Mouse (Mus musculus) MN1 (cell line): Measurements from ENCODE around the gene Spsb4.

Experiments
- DNase-seq: peaks from one replicate; pipeline ENCODE4 v3.0.0-alpha.2; 2016; ENCODE audit warnings: low spot score

Spsb4 gene

GRCm38 (mm10) chr9:96978147-96978782 is 40.4 kb downstream of the Spsb4 start:
- DNase-seq, result no peak

DNA sequence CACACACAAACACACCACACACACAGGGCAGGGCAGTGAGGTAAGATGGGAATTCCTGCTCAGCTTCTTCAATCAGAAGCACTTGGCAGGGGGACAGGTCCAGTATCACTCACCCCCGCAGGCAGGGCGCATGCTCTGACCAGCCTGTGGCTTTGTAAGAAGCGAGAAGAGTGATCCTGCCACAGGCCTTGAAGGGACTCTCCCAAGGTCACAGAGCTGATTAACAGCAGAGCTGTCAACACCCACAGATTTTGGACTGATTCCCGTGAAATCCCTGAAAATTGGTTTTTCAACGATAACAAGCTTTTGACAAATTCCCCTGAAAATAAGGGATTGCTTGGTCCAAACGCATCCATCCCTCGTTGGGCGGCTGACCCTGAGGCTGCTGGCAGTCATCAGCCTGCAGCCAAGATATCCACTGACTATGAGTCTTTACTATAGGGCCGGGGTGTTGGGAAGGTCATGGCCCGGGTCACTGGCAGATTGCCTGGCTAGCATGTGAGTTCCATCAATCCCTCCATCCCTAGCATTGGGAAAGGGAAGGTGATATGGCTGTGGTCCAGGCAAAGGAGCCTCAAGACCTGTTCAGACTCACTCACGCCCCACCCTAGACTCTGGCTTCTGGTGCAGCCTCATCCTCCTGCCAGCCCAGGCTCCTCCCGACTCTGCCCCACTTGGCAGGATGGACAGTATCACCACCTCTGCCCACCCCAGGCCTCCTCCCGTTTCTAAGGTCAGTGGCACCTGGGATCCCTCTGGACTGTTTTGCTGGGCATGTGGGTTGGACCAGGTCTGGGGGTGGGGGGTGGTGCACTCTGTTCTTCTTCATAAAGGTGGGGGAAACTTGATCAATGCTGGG is 41.1 kb downstream of the Spsb4 start:
- peak; percentile 60 for DNase-seq

GRCm38 (mm10) chr9:96973091-96973490 is 45.6 kb downstream of the Spsb4 start:
- DNase-seq, result no peak

DNA sequence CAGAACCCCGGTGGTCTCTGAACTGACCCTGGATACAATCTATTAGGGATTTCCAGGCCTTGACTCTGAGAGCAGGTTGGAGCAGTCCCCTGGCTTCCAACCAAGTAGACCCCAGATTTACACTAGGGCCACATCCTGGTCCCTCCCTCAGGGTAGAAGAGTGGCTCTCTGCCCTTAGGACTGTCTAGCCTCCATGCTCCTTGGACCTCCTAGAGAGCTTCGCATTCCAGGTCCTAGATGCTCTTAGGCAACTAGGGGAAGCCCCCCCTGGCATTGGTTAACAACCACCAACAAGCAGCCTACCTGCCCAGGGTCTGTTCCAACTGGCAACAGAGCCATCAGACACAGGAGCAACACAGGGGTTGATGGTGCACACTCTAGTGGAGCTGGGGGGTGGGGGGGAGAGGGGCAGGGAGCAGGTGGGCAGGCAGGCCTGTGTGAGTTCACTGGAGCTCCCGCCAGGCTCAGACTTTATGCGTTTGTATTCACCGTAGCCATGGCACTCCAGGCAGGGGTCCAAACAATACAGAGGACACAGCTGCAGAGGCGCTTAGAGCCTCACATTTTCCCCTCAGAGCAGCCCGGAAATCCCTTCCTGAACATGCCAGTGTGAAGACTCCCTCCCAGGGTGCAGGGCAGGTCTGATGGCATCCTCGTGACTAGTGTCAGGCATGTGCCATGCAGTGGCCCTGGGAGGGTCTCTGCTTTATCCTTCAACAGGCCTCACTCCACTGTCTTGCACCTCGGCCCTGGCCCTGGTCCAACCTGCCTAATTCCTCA is 46.8 kb downstream of the Spsb4 start:
- peak; percentile 56 for DNase-seq

DNA sequence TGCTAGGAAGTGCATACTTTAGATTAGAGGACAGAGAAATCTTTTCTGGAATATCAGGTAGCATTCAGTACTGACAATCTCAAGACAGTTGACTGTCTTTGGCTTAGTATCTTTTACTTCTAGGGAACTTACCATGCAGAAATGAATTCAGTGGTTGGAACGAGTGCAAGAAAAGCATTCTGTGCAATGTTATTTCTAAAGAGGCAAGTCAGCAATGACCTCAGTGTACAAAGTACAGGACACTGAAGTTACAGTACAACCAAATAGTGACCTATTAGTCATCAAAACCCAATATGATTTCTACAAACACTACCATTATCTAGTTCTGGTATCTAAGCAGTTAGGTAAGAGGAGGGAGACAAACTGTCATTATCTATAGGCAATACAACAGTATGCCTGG is 51.1 kb downstream of the Spsb4 start:
- no peak for DNase-seq

- DNase-seq, result no peak
Measured at GRCm38 (mm10) chr9:96966465-96966864, 52.2 kb downstream of the Spsb4 start.

DNA sequence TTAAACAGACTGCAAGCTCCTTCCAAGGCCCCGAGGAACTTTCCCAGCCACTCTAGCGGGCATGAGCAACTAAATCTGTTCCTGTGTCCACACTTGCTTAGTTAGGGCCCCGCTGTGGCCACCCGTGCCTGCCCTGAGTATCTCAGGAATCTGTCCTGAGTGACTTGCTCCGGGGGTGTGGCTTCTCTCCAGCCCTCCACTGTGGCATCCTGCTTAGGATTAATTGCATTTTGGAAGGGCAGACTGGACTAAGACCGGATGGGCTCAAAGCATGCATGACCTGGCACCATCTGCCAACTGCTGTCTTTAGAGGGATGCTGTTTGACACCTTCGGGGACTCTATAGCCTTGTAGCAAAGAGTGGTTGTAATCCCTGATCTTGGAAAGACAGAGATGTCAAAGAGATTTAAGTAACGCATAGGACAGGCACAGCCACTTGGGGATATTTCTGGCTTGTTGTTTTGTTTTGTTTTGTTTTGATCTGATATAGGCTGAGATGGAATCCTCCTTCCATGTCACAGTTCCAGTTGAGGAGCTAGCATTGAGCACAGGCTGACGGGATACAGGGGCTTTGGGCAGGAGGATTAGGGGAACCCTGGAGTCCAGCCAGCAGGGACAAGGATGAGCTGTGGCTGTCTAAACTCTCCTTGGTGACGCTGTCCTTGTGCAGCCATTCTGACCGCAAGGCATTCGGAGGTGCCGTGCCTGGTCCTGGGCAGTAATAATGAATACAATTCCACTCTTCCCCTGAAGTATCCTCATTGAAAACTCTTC is 55.0 kb downstream of the Spsb4 start:
- DNase-seq, result peak; percentile 22

DNA sequence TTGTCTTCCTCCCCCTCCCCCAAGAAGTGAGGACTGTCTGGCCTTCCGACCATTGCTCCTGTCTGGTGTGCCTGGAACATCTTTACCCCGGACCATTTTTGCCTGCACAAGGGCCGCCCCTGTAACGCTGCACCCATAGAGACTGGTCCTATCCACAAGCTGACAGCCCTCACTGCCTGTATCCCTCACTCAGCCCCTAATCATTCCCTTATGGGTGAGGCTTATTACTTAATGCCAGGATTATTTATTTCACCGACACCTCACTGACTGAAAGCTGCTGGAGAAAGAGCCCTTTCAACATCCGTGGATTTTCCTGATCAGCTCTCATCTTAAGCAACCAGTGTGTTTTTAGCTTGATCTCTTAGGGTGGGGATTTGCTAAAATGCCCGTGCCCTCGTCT is 55.9 kb downstream of the Spsb4 start:
- DNase-seq, result no peak

GRCm38 (mm10) chr9:96961986-96962701 is 56.5 kb downstream of the Spsb4 start:
- peak; percentile 29 for DNase-seq

GRCm38 (mm10) chr9:96961006-96961405 is 57.6 kb downstream of the Spsb4 start:
- DNase-seq, result peak; percentile 41

DNA sequence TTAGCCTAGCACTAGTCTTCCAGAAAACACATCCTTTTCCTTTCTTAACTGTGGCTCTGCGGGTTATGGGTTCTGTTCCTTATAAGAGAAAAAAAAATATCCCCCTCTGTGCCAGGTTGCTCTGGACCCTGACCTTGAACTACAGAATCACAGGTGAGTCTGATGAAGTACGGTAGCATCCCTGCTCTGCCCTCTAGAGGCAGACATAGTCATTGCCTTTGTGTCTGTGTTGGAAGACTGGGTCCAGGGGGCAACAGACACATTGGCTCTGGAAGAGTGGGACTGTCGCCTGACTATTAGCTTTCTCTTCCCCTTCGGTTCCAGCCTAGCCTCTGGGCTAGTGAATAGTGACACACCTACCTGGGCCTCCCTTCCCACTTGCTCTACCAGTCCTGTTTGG is 58.4 kb downstream of the Spsb4 start:
- no peak for DNase-seq

GRCm38 (mm10) chr9:96959469-96959868 is 59.2 kb downstream of the Spsb4 start:
- no peak for DNase-seq

GRCm38 (mm10) chr9:96958009-96958615 is 60.5 kb downstream of the Spsb4 start:
- no peak for DNase-seq

- DNase-seq, result no peak
Measured at GRCm38 (mm10) chr9:96957298-96957865, 61.3 kb downstream of the Spsb4 start.

- no peak for DNase-seq
Measured at GRCm38 (mm10) chr9:96956646-96957297, 61.9 kb downstream of the Spsb4 start.

DNA sequence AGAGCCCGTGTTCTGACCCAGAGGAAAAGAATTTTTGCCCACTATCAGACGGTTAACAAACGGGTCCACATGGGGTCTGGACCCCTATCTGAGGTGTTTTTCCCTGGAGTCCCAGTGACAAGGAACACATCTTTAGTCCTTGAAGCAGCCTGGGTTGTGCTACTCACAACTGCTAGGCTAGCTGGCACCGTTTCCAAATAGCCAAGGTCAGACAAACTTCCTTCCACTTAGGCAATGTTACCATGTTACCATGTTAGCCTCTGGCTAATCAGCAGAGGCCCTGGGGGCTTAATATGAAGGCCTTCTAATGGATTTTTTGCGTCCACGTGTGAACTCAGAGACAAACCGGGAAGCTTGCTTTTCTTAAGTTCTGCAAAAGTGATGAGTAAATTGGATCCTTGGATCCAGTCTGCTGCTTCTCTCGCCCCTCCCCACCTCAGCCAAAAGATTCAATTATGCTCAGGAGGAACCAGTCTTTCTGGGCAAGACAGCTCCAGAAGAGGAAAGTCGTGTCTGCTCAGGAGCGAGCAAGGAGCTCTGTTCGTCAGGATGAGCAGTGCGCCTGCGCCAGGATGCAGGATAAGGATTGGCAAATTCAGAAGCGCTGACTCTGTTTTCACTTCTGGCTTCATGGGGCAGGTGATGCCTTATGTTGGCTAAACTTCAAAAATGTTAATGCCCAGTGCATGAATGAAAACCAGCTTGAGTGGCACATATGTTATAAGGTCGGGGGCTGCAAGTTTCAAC is 64.4 kb downstream of the Spsb4 start:
- no peak for DNase-seq

DNA sequence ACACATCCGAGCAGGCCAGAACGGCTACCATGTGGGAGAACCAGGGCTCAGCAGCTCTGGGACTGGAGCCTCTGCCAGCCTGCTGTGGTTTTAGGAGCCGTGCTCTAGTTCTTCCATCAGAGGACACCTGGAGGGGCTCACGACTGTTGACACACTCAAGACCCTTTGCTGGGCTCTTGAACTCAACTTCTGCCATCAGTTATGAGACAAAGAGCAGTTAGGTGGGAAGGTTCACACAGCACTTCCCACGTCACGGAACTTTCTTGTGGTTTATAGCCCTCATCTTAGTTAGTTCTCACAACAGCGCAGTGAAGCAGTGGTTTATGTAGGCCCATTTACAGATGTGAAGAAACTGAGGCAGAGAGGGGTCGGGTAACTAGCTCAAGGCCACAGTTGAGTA is 65.2 kb downstream of the Spsb4 start:
- DNase-seq, result no peak

GRCm38 (mm10) chr9:96952310-96952975 is 66.2 kb downstream of the Spsb4 start:
- DNase-seq, result peak; percentile 31

DNA sequence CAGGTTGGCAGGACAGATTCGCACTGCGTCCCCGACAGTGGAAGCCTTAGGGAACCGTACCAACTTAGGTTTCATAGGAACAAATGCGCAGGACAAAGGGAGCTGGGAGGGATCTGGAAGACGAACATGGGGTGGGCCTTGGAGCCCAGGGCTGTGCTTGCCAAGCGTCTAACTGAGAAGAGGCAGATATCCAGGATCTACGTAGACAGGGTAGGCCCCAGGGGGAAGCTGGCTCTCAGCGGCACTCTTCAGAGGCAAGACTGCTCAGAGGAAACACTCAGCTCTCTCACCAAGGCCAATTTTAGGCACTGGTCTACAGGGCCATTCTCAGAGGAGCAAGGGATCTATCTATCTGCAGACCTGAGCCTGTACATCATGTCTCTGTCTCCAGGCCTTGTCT is 69.1 kb downstream of the Spsb4 start:
- DNase-seq, result no peak
